Mouse (Mus musculus) frontal cortex, postnatal 10 days (tissue): ENCODE measurements around the gene Prg3.

Experiments used
- DNase-seq, 2 experiments: peaks; one replicate each; pipeline ENCODE4 v3.0.0; 2022; ENCODE audit warnings: low spot score in 2 of 2, mixed read lengths in 1 of 2

Prg3 gene

GRCm38 (mm10) chr2:85038336-85038735 lies 50.3 kb downstream of the Prg3 start:
- DNase-seq: no peak
